In the genomic region with DNA sequence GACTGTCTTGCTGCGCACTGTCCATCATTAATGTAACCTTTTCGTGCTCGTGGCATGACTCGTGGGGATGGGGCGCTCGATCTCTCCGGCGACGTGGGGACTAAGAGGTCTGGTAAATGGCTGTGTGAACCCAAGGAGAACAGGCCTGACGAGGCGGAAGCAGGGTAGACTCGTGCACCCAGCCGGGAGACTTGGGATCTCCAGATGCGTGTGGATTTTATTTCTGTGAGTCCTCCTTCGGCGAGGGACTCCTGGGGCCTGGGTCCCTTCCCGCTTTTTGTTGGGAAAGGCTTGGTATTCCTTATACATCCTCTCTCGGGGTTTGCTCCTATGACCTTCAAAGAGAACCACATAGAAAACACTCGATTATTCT, we compare ENCODE assay signal across 8 mouse cellular contexts. TPM values are rescaled to one million over a fixed set of nuclear protein-coding genes. Genes with fewer than 3 reads are reported as not detected.
DNase-seq lines count a peak whose midpoint lies in the region; ATAC-seq and TF ChIP-seq lines count a peak whose summit lies in the region.

No protein-coding gene starts in this region.

- H3K9me3 ChIP-seq in hindbrain, embryonic 10.5 days: peaks cover 7% of the 10 kb centered on the region; the same call in 1 of the 2 replicates
- no peaks in the 10 kb centered on the region for H3K9me3 ChIP-seq in lung, postnatal 0 days (ENCODE audit: low read length)

- no peak for TF ChIP-seq CTCF in lung, postnatal 0 days (IDR thresholded peaks at IDR 0.05)

- peak overlapping the region; percentile 75 for H3K4me2 ChIP-seq in lung, postnatal 0 days (replicated peaks; ENCODE audit: low read depth, low read length)

- H3K9ac ChIP-seq in lung, postnatal 0 days (replicated peaks; ENCODE audit: low read depth): peak overlapping the region; percentile 75

- peak; percentile 15 for DNase-seq in gastrocnemius, postnatal 10 days
- DNase-seq in gastrocnemius, postnatal 36 days: no peak
- DNase-seq in spleen, postnatal 4 days (ENCODE audit: low spot score in 2 of 2): peak; percentile 27 to 71
- no peak for DNase-seq in spleen, adult 18-20 months
- DNase-seq in hindbrain, embryonic 10.5 days (ENCODE audit: low spot score): no peak
- DNase-seq in lung, postnatal 0 days (ENCODE audit: low spot score): no peak
- peak; percentile 58 for DNase-seq in thymus, postnatal 4 days
- DNase-seq in left cerebral cortex, postnatal 14 days (ENCODE audit: low spot score in 2 of 2): no peak

- no peak for TF ChIP-seq EP300 in lung, postnatal 0 days (IDR thresholded peaks at IDR 0.05)

- intact Hi-C loops in gastrocnemius, postnatal 36 days (cut with DNase I): loop anchor here (5.0 kb wide), 1 partner anchor 219 kb away; no protein-coding TSS in a partner anchor
- intact Hi-C loops in left cerebral cortex, postnatal 14 days (cut with DNase I): no loop called here

- peak overlapping the region; percentile 94 for H3K27ac ChIP-seq in hindbrain, embryonic 10.5 days
- peak overlapping the region; percentile 47; the same call in 1 of the 2 replicates for H3K27ac ChIP-seq in lung, postnatal 0 days (ENCODE audit: low read length)

- 38% methylated on average over 19 of the region's 19 CpGs for WGBS in hindbrain, embryonic 10.5 days
- WGBS in lung, postnatal 0 days: 35% methylated on average over 19 of the region's 19 CpGs

- H3K4me3 ChIP-seq in hindbrain, embryonic 10.5 days: peak overlapping the region; percentile 91
- H3K4me3 ChIP-seq in lung, postnatal 0 days (ENCODE audit: low read depth, low read length): peak overlapping the region; percentile 79

- H3K36me3 ChIP-seq in hindbrain, embryonic 10.5 days: peaks cover 27% of the 10 kb centered on the region
- H3K36me3 ChIP-seq in lung, postnatal 0 days (ENCODE audit: insufficient read depth, low read length): no peaks in the 10 kb centered on the region

- peak; percentile 48 for ATAC-seq in lung, postnatal 0 days

- peaks cover 18% of the 10 kb centered on the region for H3K4me1 ChIP-seq in hindbrain, embryonic 10.5 days (replicated peaks)
- H3K4me1 ChIP-seq in lung, postnatal 0 days (ENCODE audit: insufficient read depth, low read depth, low read length): peaks cover 3% of the 10 kb centered on the region; the same call in 1 of the 2 replicates

- H3K27me3 ChIP-seq in hindbrain, embryonic 10.5 days (ENCODE audit: insufficient read depth, poor library complexity, severe bottlenecking): no peaks in the 10 kb centered on the region
- H3K27me3 ChIP-seq in lung, postnatal 0 days (replicated peaks; ENCODE audit: insufficient read depth, low read length): no peaks in the 10 kb centered on the region

RNA-seq across cellular contexts. Expression of a gene that starts 0.3 kb away (rescaled TPM):
- total RNA-seq in gastrocnemius, postnatal 10 days (2021): 10 to 100 TPM; 43.3 to 46.5 TPM
- total RNA-seq in gastrocnemius, postnatal 36 days (2021): 10 to 100 TPM; 27.3 to 31.3 TPM
- 251 and 292 TPM in 2 replicates for polyA plus RNA-seq in hindbrain, embryonic 10.5 days (2016; fragmentation: Nextera tagmentation; extraction: Ambion mirVana)
- 72.0 and 73.3 TPM in 2 replicates for polyA plus RNA-seq in lung, postnatal 0 days (2015; fragmentation: Nextera tagmentation; extraction: Ambion mirVana)
- 10 to 100 TPM; 73.5 to 77.2 TPM for total RNA-seq in left cerebral cortex, postnatal 14 days (2021)

RNA-seq across cellular contexts. Expression of a gene that starts 42.0 kb away (rescaled TPM):
- 1 to 10 TPM; 2.0 to 2.7 TPM for total RNA-seq in gastrocnemius, postnatal 10 days (2021)
- total RNA-seq in gastrocnemius, postnatal 36 days (2021): 1 to 10 TPM in 1 of 2 experiments, under 1 TPM in 1; 0.74 to 2.2 TPM
- 5.2 and 5.3 TPM in 2 replicates for polyA plus RNA-seq in hindbrain, embryonic 10.5 days (2016; fragmentation: Nextera tagmentation; extraction: Ambion mirVana)
- polyA plus RNA-seq in lung, postnatal 0 days (2015; fragmentation: Nextera tagmentation; extraction: Ambion mirVana): 4.2 TPM in 2 replicates
- 10 to 100 TPM; 22.9 to 23.6 TPM for total RNA-seq in left cerebral cortex, postnatal 14 days (2021)

Comparison
In these comparisons a context has a peak if more than half of its experiments do, and no peak if none do; other contexts are left out.
1. DNase-seq: peak in gastrocnemius, postnatal 10 days (single experiment), spleen, postnatal 4 days (2 of 2) and thymus, postnatal 4 days (single experiment); none in gastrocnemius, postnatal 36 days (0 of 2), spleen, adult 18-20 months (0 of 2), hindbrain, embryonic 10.5 days (single experiment), lung, postnatal 0 days (single experiment) and left cerebral cortex, postnatal 14 days (0 of 2).
2. RNA of a gene that starts 42.0 kb away (total RNA-seq): 22.9 to 23.6 TPM in left cerebral cortex, postnatal 14 days; 2.0 to 2.7 TPM in gastrocnemius, postnatal 10 days and 0.74 to 2.2 TPM in gastrocnemius, postnatal 36 days; every median in the first group is over 4 times any median in the second.